Mouse (Mus musculus) v-Abl transformed pro-B cells (cell line): ENCODE results near the gene Gabarap.

Experiments used
- in situ Hi-C, 2 experiments: fragments of 400-800 bp; cut with MboI; formaldehyde crosslinking; loops; one replicate each; pipeline ENCODE4 v1.15.1; 2025; ENCODE audit not compliant: unreplicated experiment in 2 of 2

Gabarap gene

DNA sequence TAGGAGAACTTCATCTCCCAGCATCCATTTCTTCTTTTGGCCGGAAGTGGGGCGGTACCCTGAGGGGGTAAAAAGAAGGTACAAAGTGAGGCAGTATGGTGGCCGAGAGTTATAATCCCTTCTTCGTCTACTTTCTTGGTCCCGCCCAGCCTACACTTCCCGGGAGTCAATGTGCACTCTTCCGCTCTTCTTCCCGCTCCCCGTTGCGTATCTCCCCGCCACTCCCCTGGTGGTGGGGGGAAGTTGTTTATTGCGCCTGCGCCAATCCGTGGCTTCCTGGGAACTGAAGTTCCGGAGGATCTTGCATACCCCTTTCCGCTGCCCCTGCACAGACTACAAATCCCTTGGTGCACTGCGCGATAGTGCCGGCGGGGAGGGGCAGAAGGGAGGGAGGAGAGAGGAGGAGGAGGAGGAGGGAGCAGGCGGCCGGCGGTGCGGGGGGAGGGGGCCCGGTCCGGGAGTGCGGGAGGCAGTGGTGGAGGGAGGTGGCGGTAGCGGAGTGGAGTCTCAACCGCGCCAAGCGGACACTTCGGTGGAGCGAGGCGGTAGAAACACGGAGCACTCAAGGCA, 4.5 kb downstream of the Gabarap start, which contains the start of gene Phf23:
TSS of gene Phf23 (plus strand) at position 387 of the 570 bp plus-strand sequence.
- in situ Hi-C loops, result loop anchor here in 1 of 2 experiments (25.0 kb wide), 2 partner anchors 583 to 933 kb away; partner anchors contain the start of genes Borcs6, Kdm6b and Tmem107

DNA sequence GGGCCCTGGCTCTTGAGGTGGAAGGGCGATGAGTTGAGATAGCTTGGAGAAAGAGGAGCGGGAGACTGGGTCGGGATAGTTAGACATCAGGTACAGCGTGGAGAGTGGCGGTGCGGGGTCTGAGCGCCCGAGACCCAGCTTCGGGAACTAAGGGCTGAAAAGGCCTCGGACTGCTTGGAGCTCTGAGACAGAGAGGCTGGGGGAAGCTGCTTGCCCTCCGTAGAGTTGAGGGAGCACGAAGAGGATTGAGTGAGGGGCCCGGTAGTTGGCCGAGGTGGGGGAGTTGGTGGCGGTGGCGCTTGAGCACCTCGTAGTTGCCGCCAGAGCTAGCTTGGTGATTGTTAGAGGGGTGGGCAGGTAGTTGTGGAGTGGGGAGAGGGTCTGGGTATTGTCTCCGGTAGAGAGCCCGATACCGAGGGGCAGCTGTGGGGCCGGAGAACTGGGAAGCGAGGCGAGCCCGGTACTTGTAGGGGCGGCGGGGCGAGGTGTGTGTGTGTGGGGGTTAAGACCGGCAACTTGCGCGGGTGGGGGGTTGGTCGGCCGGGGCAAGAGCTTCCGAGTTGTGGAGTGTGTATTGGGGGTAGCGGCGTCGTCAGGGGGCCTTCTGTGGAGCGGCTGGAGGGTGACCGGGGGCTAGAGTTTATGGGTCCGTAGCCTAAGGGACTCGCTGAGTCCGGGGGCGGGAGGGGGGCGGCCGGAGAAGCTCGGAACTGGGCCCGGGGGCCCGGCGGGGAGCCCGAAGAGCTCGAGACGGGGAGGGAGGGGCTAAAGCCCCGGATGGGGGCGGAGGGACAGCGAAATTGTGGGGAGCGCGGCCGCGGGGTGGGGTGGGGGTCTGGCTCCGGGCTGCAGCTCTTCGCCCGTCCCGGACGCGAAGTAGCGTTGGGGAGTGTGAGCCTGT, 5.5 kb downstream of the Gabarap start:
- in situ Hi-C loops, result loop anchor here in 1 of 2 experiments (25.0 kb wide), 2 partner anchors 584 to 934 kb away; partner anchors contain the start of genes Borcs6, Kdm6b and Tmem107

DNA sequence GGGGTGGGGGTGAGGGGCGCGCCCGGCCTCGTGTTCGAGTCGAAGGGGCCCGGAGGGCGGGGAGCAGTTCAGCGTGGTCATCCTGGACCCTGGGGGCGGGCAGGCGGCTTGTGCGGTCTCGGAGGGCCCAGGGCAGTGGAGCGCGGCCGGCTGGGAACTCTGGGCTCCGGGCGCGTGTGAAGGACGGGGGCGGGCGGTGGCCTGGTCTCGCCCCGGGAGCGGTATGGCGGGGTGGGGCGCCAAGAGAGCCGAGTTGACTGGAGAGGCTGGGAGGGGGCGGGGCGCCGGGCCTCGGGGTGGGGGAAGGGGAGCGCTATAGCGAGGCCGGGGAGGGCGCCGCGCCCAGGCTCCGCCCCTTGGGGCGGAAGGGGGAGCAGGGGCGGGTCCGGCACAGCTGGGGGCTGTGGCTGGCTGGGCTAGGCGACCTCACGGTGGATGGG, 6.1 kb downstream of the Gabarap start:
- in situ Hi-C loops, result loop anchor here in 1 of 2 experiments (25.0 kb wide), 2 partner anchors 585 to 935 kb away; partner anchors contain the start of genes Borcs6, Kdm6b and Tmem107

DNA sequence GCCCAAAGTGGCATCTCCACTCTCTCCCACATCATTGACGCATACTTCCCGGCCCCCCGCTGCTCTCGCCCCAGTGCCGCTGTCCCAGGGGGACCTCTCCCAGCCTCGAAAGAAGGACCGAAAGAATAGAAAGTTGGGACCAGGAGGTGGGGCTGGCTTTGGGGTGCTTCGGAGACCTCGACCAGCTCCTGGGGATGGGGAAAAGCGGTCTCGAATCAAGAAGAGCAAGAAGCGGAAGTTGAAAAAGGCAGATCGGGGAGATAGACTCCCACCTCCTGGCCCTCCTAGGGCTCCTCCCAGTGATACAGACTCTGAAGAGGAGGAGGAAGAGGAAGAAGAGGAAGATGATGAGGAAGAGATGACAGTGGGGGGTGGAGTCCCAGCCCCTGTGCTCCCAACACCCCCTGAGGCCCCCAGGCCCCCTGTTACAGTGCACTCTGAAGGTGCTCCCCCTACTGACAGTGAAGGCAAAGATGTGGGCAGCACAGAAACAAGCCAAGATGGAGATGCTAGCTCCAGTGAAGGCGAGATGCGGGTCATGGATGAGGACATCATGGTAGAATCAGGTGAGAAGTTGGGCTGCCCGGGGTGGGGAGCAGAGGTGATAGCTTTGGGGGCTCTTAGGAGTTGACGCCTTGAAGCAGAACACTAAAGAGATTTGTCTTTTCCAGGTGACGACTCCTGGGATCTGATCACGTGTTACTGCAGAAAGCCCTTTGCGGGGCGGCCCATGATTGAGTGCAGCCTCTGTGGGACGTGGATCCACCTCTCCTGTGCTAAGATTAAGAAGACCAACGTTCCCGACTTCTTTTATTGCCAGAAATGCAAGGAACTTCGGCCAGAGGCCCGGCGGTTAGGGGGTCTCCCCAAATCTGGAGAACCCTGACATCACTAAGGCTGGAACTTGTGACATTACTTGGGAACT, 7.9 kb downstream of the Gabarap start:
- in situ Hi-C loops, result loop anchor here in 1 of 2 experiments (25.0 kb wide), 2 partner anchors 587 to 937 kb away; partner anchors contain the start of genes Borcs6, Kdm6b and Tmem107

DNA sequence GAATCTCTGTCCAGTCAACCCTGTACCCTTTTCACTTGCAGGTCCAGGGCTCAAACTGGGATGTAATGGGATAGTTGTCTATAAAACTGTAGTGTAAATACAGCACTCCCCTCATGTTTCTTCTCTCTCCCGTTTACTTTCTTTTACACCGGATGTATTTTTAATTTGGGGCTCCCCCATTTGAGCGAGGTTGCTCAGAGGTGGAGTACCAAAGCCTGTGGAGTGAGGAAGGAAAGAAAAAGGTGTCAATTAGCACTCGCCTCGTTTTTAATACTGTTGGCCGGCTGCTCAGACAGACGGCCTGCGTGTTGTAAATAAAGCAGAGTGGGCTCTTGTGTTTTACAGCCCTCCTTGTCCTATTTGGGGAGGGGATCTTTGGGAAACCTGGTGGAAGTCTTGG, 8.7 kb downstream of the Gabarap start:
- in situ Hi-C loops, result loop anchor here in 1 of 2 experiments (5.0 to 25.0 kb wide), 3 partner anchors 47 to 937 kb away; partner anchors contain the start of genes Borcs6, Kdm6b and Tmem107

DNA sequence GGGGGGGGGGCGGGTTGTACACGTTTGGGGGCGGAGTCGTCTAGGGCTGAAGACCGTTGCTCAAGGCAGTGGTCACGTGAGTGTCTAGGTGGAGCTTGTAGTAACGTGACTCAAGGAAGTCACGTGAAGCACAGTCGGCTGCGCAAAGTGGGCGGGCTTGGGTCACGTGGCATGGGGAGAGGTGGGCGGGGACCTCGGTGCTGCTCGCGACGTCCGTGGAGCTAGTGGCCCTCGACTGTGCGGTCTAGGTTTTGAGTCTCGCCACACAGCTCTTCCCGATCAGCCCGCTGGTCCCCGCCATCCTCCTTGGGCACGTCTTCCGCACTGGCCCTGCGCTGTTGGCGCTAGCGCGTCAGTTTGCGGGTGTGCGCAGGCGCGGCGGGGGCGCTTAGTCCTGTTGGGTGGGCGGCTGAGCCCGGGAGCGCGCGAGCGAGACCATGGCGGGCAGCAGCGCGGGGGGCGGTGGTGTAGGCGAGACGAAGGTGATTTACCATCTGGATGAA, 9.5 kb downstream of the Gabarap start, which contains the start of gene Dvl2:
TSS of gene Dvl2 (plus strand) at position 200 of the 503 bp plus-strand sequence.
- in situ Hi-C loops, result loop anchor here in 1 of 2 experiments (5.0 kb wide), 1 partner anchor 48 kb away; no protein-coding TSS in a partner anchor

DNA sequence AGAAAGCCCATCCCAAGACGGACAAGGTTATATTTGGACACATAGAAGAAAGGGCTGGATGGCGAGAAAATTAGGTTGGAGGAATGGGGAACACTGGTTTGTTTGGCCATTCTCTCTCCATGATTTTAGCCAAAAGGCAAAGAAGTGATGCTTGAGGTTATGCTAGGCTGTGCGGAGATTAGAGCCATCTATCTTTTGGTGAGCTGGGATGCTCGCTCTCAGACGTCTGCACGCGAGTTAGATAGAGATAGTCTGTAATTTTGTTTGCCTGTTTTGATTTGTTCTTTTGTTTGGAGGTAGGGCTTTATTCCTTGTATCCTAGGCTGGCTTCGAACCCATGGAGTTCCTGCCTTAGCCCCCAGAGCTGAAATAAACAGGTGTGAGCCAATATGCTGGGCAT, 10.2 kb downstream of the Gabarap start:
- in situ Hi-C loops, result loop anchor here in 1 of 2 experiments (5.0 kb wide), 1 partner anchor 49 kb away; no protein-coding TSS in a partner anchor

DNA sequence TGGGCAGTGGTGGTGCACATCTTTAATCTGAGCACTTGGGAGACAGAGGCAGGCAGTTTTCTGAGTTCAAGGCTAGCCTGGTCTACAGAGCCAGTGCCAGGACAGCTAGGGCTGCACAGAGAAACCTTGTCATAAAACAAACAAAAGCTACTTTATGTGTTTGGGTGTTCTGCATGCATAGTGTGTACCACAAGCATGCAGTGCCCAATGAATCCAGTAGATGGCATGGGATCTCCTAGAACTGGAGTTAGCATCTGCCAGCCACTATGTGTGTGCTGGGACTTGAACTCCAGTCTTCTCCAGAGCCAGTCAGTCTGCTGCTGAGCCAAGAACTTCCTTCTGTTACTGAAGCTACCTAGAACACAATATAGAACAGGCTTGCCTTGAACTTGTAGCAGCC, 10.9 kb downstream of the Gabarap start:
- in situ Hi-C loops, result loop anchor here in 1 of 2 experiments (5.0 kb wide), 1 partner anchor 50 kb away; no protein-coding TSS in a partner anchor

DNA sequence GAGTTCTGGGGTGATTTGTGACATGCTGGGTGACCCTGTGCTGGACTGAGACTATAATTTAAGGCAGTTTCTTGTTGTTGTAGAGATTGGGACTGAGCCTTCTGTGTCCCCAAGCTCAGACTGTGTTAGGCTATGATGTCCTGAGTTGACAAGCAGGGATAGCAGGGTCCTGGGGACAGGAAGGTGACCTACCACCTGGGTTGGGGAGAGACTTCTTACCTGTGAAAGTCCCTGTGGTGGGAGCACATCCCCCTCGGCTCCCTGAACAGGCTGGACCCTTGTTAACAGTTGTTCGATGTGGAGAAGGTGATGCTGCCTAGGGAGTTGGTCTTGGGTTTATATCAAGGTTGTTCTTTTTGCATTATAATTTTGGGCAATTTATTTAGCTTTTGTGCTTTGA, 11.5 kb downstream of the Gabarap start:
- in situ Hi-C loops, result loop anchor here in 1 of 2 experiments (5.0 kb wide), 1 partner anchor 50 kb away; no protein-coding TSS in a partner anchor

DNA sequence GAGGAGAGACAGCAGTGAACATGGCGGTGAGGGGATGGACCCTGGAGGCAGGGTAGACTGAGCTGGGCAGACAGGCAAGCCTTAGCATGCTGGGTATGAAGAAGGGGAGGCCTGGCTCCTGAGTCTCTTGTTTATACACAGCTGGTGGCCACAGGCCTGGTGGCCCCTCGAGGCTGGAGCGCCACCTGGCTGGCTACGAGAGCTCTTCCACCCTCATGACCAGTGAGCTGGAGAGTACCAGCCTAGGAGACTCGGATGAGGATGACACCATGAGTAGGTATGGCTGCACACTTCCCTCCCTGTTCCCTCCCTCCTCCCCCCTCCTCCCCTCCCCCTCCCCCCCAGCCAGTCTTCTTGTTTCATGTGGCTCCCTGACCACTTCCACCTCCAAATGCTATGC, 14.6 kb downstream of the Gabarap start:
- in situ Hi-C loops, result no loop called here

DNA sequence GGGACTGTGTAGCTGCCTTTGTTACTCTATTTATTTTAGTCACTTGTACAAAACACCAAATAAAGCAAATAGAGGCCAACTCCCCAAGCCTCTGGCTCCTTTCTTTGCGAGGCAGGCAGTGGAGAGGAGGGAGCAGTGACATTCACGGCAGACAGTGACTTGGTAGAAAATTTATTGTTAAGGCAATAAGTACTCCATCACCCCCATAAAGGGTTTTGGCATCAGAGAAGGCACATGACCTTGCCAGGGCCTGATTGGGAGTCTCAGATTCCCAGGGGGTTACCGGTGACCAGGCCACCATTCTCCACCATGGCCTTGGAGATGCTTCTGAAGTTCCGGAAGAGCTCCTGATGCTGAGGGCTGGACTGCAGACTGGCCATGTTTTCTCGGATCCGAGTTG, 19.1 kb downstream of the Gabarap start:
- in situ Hi-C loops, result loop anchor here in 1 of 2 experiments (10.0 kb wide), 1 partner anchor 75 kb away; the partner anchor contains the start of gene Ybx2

DNA sequence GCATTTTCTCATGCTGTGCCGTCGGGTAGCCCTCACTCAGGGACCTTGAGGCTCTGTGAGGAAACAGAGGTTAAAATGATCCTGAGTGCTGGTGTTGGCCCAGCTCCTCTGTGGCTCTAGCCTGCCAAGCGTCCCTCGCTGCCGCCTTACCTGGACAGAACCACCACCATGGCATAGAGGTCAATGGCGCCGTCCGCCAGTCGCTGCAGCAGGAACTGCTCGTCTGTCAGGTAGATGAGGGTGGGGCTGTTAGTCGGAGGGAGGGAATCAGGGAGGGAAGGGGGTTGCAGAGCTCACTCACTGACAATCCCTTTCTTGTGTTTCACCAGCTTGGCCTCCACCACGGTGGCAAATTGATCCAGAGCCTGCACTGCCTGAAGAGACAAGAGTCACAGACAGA, 19.6 kb downstream of the Gabarap start:
- in situ Hi-C loops, result loop anchor here in 1 of 2 experiments (10.0 kb wide), 1 partner anchor 76 kb away; the partner anchor contains the start of gene Ybx2

DNA sequence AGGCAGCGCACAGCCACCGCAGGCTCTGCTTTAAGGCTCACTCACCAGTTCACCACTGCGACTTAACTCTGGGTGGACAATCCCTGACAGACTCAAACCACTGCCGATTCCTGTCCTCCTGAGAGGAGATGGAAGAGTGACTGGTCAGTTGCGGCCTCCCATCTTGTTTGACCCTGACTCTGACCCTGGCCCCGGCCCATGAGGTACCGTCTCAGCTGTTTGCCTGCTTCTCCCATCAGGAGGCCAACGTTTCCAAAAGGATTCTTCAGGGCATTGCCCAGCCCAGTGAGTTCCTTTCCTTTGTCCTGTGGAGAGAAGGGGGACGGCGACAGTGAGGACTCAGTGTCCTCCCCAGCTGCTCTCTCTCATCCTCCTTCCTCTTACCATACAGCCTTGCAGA, 20.0 kb downstream of the Gabarap start:
- in situ Hi-C loops, result loop anchor here in 1 of 2 experiments (10.0 kb wide), 1 partner anchor 76 kb away; the partner anchor contains the start of gene Ybx2

DNA sequence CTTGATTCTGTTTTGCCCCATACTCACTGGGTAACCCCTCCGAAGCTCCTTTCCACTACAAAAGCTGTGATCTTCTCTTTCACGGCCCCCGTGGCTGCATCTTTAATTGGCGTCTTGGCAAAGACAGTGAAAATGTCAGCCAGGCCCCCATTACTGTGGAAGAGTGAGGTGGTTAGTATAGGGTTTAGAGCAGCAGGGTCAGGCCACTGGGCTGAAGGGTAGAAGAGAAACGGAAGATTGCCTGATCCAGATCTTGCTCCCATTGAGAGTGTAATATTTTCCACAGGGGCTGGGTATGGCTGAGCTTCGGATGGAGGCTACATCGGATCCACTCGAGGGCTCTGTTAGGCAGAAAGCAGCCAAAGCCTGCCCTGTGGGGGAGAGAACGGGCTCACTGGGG, 22.0 kb downstream of the Gabarap start:
- in situ Hi-C loops, result loop anchor here in 1 of 2 experiments (10.0 kb wide), 1 partner anchor 78 kb away; the partner anchor contains the start of gene Ybx2

DNA sequence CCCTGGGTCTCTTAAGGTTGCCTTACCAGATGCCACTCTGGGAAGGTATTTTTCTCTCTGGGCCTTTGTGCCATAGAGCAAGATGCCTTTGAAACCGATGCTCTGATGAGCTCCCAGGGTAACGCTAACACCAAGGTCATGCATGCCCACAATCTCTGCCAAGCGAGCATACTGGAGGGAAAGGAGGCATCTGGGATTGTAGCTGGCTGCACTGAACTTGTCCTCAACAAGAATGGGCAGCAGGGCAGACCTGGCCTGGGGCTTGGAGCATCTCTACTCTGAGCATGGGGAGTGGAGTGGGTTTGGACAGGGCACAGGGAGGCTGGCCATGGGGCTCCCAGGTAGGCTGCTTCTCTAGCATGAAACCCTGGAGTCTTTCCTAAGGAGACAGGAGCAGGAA, 22.5 kb downstream of the Gabarap start:
- in situ Hi-C loops, result loop anchor here in 1 of 2 experiments (10.0 kb wide), 1 partner anchor 79 kb away; the partner anchor contains the start of gene Ybx2

DNA sequence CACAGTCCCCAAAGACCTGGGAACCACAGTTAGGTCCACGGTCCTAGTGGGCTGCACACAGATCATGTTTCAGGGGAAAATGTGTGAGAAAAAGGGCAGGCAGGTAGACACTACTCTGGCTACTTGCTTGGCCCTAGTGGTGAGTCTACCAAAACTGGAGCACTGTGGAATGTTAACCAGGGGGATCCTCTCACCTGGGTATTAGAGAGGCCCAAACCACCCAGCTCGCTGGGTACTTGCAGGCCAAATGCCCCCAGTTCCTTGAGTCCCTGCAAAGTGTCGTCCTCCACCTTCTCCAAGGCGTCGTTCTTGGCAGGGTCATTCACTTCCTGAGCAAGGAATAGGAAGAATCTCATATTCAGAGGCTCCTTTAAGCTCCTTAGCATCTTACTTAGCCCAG, 23.1 kb downstream of the Gabarap start:
- in situ Hi-C loops, result loop anchor here in 1 of 2 experiments (10.0 kb wide), 1 partner anchor 79 kb away; the partner anchor contains the start of gene Ybx2

DNA sequence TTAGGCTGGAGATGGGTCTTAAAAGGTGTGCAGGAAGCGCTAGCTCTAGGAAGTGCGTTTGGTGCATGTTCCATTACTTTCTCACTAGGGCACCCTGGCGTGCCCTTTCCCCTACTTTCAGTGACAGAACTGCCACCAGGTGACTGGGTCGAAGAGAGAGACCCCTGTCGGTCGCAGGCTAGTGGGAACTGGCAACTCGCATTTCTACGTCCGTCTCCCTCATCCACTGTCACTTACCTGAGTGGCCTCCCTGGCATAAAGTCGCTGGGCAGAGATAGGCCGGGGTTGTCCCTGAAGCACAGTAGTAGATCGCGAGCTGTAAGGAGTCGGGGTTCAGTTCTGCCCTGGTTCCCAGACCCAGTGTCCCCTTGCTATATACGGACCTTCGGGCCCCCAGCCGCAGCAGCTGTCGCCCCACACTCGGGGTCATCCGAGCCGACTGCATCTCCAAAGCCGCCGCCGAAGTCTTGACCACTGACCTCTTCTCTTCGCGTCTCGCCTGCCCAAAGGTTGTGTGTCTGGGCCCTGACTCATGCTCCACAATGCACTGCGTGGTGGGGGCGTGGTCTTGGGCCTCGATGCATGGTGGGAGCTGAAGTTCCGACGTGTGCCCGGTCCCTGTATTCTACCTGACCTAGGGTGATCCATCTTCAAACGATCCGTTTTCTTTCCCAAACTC, 24.1 kb downstream of the Gabarap start, which contains the start of gene Acadvl:
TSS of gene Acadvl (minus strand) at position 532 of the 679 bp plus-strand sequence.
- in situ Hi-C loops, result loop anchor here in 1 of 2 experiments (10.0 kb wide), 1 partner anchor 80 kb away; the partner anchor contains the start of gene Ybx2

DNA sequence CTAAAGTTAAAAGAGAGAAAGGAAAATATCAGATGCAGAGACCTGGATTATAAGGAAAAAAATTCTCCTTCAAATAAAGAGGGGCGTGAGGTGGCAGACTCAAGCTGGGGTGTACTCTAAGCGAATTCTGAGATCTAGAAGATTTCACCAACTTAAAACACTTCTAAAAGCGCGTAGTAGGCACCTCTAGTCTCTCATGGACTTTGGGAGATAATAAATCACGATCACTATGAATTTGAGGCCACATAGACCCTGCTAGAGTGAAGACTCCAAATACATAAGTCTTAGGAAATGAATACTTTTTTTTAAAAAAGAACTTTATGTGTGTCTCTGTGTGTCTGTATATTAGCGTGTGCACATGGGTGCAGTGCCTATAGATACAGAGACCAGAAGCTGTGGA, 24.7 kb downstream of the Gabarap start:
- in situ Hi-C loops, result loop anchor here in 1 of 2 experiments (10.0 kb wide), 1 partner anchor 81 kb away; the partner anchor contains the start of gene Ybx2
